Mouse (Mus musculus) 3134 (cell line): ENCODE results near the gene Rasip1.
"Not testable (repeated sequence)": the region's sequence is repeated elsewhere in the genome, so short reads cannot be mapped to it uniquely, and the experiment has no call there.

Source experiments
- DNase-seq: peaks from one replicate; pipeline ENCODE4 v3.0.0-alpha.2; 2011; ENCODE audit warnings: low spot score; ENCODE audit not compliant: insufficient read length; ENCODE audit errors: extremely low read depth

Rasip1 gene

GRCm38 (mm10) chr7:45643441-45644178 is 16.3 kb downstream of the Rasip1 start:
- DNase-seq, result no peak

- no peak for DNase-seq
Measured at GRCm38 (mm10) chr7:45644183-45644582, 16.9 kb downstream of the Rasip1 start.

GRCm38 (mm10) chr7:45644872-45645590 is 17.7 kb downstream of the Rasip1 start:
- DNase-seq, result no peak

GRCm38 (mm10) chr7:45645591-45645971 is 18.3 kb downstream of the Rasip1 start:
- DNase-seq, result no peak

- no peak for DNase-seq
Measured at GRCm38 (mm10) chr7:45646671-45647070, 19.4 kb downstream of the Rasip1 start.

GRCm38 (mm10) chr7:45649351-45649750 is 22.1 kb downstream of the Rasip1 start:
- DNase-seq, result no peak

GRCm38 (mm10) chr7:45650484-45650883 is 23.2 kb downstream of the Rasip1 start:
- DNase-seq, result not testable (repeated sequence)

- DNase-seq, result no peak
Measured at GRCm38 (mm10) chr7:45654424-45655047, 27.2 kb downstream of the Rasip1 start.

GRCm38 (mm10) chr7:45660746-45661478 is 33.6 kb downstream of the Rasip1 start:
- DNase-seq, result no peak

GRCm38 (mm10) chr7:45661702-45662101 is 34.4 kb downstream of the Rasip1 start:
- DNase-seq, result not testable (repeated sequence)

GRCm38 (mm10) chr7:45665303-45666138 is 38.2 kb downstream of the Rasip1 start:
- DNase-seq, result no peak

GRCm38 (mm10) chr7:45666161-45666560 is 38.9 kb downstream of the Rasip1 start, which contains the start of gene Fut2:
Gene Fut2 (minus strand): TSS chr7:45666394.
- DNase-seq, result no peak

- no peak for DNase-seq
Measured at GRCm38 (mm10) chr7:45667761-45668160, 40.5 kb downstream of the Rasip1 start.

- DNase-seq, result no peak
Measured at GRCm38 (mm10) chr7:45668921-45669320, 41.6 kb downstream of the Rasip1 start.

- DNase-seq, result no peak
Measured at GRCm38 (mm10) chr7:45677627-45678295, 50.5 kb downstream of the Rasip1 start.

- DNase-seq, result peak; percentile 60
Measured at GRCm38 (mm10) chr7:45678513-45678912, 51.2 kb downstream of the Rasip1 start.

GRCm38 (mm10) chr7:45679966-45680621 is 52.8 kb downstream of the Rasip1 start:
- peak; percentile 73 for DNase-seq

- DNase-seq, result no peak
Measured at GRCm38 (mm10) chr7:45681046-45681736, 53.9 kb downstream of the Rasip1 start.
